13 mouse cellular contexts compared by ENCODE assay signal in the genomic region with DNA sequence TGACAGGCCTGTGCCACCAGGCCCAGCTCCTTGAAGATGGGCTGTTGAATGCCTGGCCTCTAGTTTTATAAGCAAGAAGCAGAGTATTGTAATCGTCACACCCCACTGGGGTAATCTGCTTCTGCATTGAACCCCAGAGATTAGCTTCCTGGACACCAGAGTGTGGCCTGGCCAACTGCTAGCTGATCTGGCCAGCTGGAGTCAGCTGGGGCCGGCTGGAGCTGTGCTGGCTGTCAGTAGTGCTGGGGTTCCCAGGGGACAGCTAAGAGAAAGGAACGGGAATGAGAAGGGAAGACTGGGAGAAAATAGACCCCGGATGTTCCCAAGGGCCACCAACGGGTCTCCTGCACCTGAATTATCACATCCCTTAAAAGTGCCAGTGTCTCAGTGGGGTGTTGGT. TPM values are rescaled to one million over a fixed set of nuclear protein-coding genes. Genes with fewer than 3 reads are reported as not detected.
DNase-seq lines count a peak whose midpoint lies in the region; ATAC-seq lines count a peak whose summit lies in the region.
"Had no signal": no experiment of that assay in that cellular context is flagged by ENCODE, and none has a peak within 500 bp of the region (broad histone marks: within the 10 kb centered on the region; RNA-seq: fewer than 3 reads in every experiment).

No protein-coding gene starts in this region.

- H3K36me3 ChIP-seq in kidney, embryonic 16.5 days (ENCODE audit: insufficient read depth, low read length) = no peaks in the 10 kb centered on the region
- no peaks in the 10 kb centered on the region for H3K36me3 ChIP-seq in embryonic facial prominence, embryonic 12.5 days
- no peaks in the 10 kb centered on the region for H3K36me3 ChIP-seq in heart, embryonic 16.5 days (ENCODE audit: control insufficient read depth, insufficient read depth)
- H3K36me3 ChIP-seq: liver, embryonic 15.5 days had no signal

- no peaks in the 10 kb centered on the region for H3K9me3 ChIP-seq in kidney, embryonic 16.5 days (ENCODE audit: low read length)
- no peaks in the 10 kb centered on the region for H3K9me3 ChIP-seq in embryonic facial prominence, embryonic 12.5 days
- no peaks in the 10 kb centered on the region for H3K9me3 ChIP-seq in heart, embryonic 16.5 days (replicated peaks; ENCODE audit: control insufficient read depth, low read length)
- H3K9me3 ChIP-seq: liver, embryonic 15.5 days had no signal

- WGBS in kidney, embryonic 16.5 days = 66% methylated on average over 5 of the region's 5 CpGs
- WGBS in embryonic facial prominence, embryonic 12.5 days = 57% methylated on average over 5 of the region's 5 CpGs
- 63% methylated on average over 5 of the region's 5 CpGs for WGBS in heart, embryonic 16.5 days

- no peak overlapping the region for H3K9ac ChIP-seq in kidney, embryonic 16.5 days (replicated peaks; ENCODE audit: low read length)
- no peak overlapping the region for H3K9ac ChIP-seq in embryonic facial prominence, embryonic 12.5 days
- H3K9ac ChIP-seq in heart, embryonic 16.5 days (ENCODE audit: low read length) = no peak overlapping the region
- H3K9ac ChIP-seq: liver, embryonic 15.5 days had no signal

- no peak for ATAC-seq in kidney, embryonic 16.5 days (ENCODE audit: low FRiP score, low TSS enrichment)
- ATAC-seq in embryonic facial prominence, embryonic 12.5 days (ENCODE audit: insufficient number of reproducible peaks, insufficient read depth, low FRiP score, low TSS enrichment) = no peak
- ATAC-seq in heart, embryonic 16.5 days (replicated peaks; ENCODE audit: extremely low read depth, insufficient read depth, low FRiP score) = 0 out of 2 replicates have a peak, but pooled peaks have one; percentile 62
- ATAC-seq in megakaryocyte-erythroid progenitor cell, adult 5-6 weeks (replicated peaks; ENCODE audit: low FRiP score, low TSS enrichment, poor library complexity, severe bottlenecking) = no peak

- peaks cover 34% of the 10 kb centered on the region for H3K4me1 ChIP-seq in kidney, embryonic 16.5 days (ENCODE audit: insufficient read depth, low read length)
- peaks cover 35% of the 10 kb centered on the region for H3K4me1 ChIP-seq in embryonic facial prominence, embryonic 12.5 days
- peaks cover 5% of the 10 kb centered on the region; the same call in 1 of the 2 replicates for H3K4me1 ChIP-seq in heart, embryonic 16.5 days (ENCODE audit: control insufficient read depth, insufficient read depth, low read length)

- no peak overlapping the region for H3K27ac ChIP-seq in kidney, embryonic 16.5 days (ENCODE audit: low read length)
- H3K27ac ChIP-seq in embryonic facial prominence, embryonic 12.5 days = peak overlapping the region; percentile 65; the same call in 1 of the 2 replicates
- H3K27ac ChIP-seq in heart, embryonic 16.5 days (ENCODE audit: low read length) = no peak overlapping the region
- H3K27ac ChIP-seq: liver, embryonic 15.5 days had no signal

- DNase-seq in kidney, adult 11 months = peak; percentile 55
- peak; percentile 55 to 64 for DNase-seq in kidney, postnatal 36 days
- no peak for DNase-seq in spleen, adult 12 weeks (ENCODE audit: low spot score)
- DNase-seq: adrenal gland, adult 2 months; cerebellum, adult 2 months; right cerebral cortex, postnatal 25 days; thymus, postnatal 25 days had no signal

- no peaks in the 10 kb centered on the region for H3K27me3 ChIP-seq in kidney, embryonic 16.5 days (ENCODE audit: insufficient read depth, low read length)
- H3K27me3 ChIP-seq in embryonic facial prominence, embryonic 12.5 days = no peaks in the 10 kb centered on the region
- H3K27me3 ChIP-seq in heart, embryonic 16.5 days (ENCODE audit: control insufficient read depth, insufficient read depth, low read length) = no peaks in the 10 kb centered on the region
- H3K27me3 ChIP-seq: liver, embryonic 15.5 days had no signal

- no peak overlapping the region for H3K4me3 ChIP-seq in kidney, embryonic 16.5 days (ENCODE audit: low read length)
- H3K4me3 ChIP-seq in embryonic facial prominence, embryonic 12.5 days = no peak overlapping the region
- no peak overlapping the region for H3K4me3 ChIP-seq in heart, embryonic 16.5 days (ENCODE audit: low read length)
- H3K4me3 ChIP-seq: liver, embryonic 15.5 days; myocyte had no signal

- H3K4me2 ChIP-seq in kidney, embryonic 16.5 days (replicated peaks; ENCODE audit: low read depth, low read length) = no peak overlapping the region
- H3K4me2 ChIP-seq in embryonic facial prominence, embryonic 12.5 days (replicated peaks) = no peak overlapping the region
- no peak overlapping the region for H3K4me2 ChIP-seq in heart, embryonic 16.5 days (ENCODE audit: low read depth, low read length)
- H3K4me2 ChIP-seq: liver, embryonic 15.5 days had no signal

RNA-seq across cellular contexts. Expression of gene Por, which starts 3.1 kb away (rescaled TPM):
- 106 and 107 TPM in 2 replicates for polyA plus RNA-seq in kidney, embryonic 16.5 days (2015; fragmentation: Nextera tagmentation; extraction: Ambion mirVana)
- 98.4 and 99.4 TPM in 2 replicates for polyA plus RNA-seq in embryonic facial prominence, embryonic 12.5 days (2016; fragmentation: Nextera tagmentation; extraction: Ambion mirVana)
- polyA plus RNA-seq in heart, embryonic 16.5 days (2015; fragmentation: Nextera tagmentation; extraction: Ambion mirVana) = 52.6 and 56.7 TPM in 2 replicates
- total RNA-seq in megakaryocyte-erythroid progenitor cell, adult 5-6 weeks (2014; fragmentation: Nextera tagmentation) = 49.6 and 57.4 TPM in 2 replicates
- 58.7 and 73.2 TPM in 2 replicates for total RNA-seq in megakaryocyte-erythroid progenitor cell, adult 5-6 weeks (2017)

RNA-seq across cellular contexts. Expression of gene Rhbdd2, which starts 40.6 kb away (rescaled TPM):
- polyA plus RNA-seq in kidney, embryonic 16.5 days (2015; fragmentation: Nextera tagmentation; extraction: Ambion mirVana) = 51.0 and 56.5 TPM in 2 replicates
- polyA plus RNA-seq in embryonic facial prominence, embryonic 12.5 days (2016; fragmentation: Nextera tagmentation; extraction: Ambion mirVana) = 47.4 and 49.1 TPM in 2 replicates
- 30.3 and 32.2 TPM in 2 replicates for polyA plus RNA-seq in heart, embryonic 16.5 days (2015; fragmentation: Nextera tagmentation; extraction: Ambion mirVana)
- 25.2 and 47.5 TPM in 2 replicates for total RNA-seq in megakaryocyte-erythroid progenitor cell, adult 5-6 weeks (2014; fragmentation: Nextera tagmentation)
- total RNA-seq in megakaryocyte-erythroid progenitor cell, adult 5-6 weeks (2017) = 9.5 and 11.2 TPM in 2 replicates
